Mouse (Mus musculus): ENCODE measurements around the gene Dgki. TPM values are rescaled to one million over a fixed set of nuclear protein-coding genes. Genes with fewer than 3 reads are reported as not detected.

Gene Dgki
- polyA plus RNA-seq, 1 experiment from 2014 or later = 1.3 TPM

GRCm38 (mm10) chr6:36922006-36922405, 378.0 kb downstream of the Dgki start:
- Histone ChIP-seq H3K36me3 (no peaks in the 10 kb centered on the region), H3K4me2 (replicated peaks) (no peak overlapping the region), H3K9ac (no peak overlapping the region), H3K27me3 (no peaks in the 10 kb centered on the region), H3K9me3 (peaks cover 6% of the 10 kb centered on the region), H3K4me3 (no peak overlapping the region), H3K27ac (no peak overlapping the region), H3K4me1 (no peaks in the 10 kb centered on the region)
- WGBS = 83% methylated on average over 4 of the region's 4 CpGs
- ATAC-seq (ENCODE audit: low FRiP score, low read depth) = no peak

- H3K36me3 ChIP-seq = no peaks in the 10 kb centered on the region
- no peaks in the 10 kb centered on the region for H3K4me1 ChIP-seq
- no peaks in the 10 kb centered on the region for H3K9me3 ChIP-seq
- H3K27ac ChIP-seq = no peak overlapping the region
- no peak overlapping the region for H3K9ac ChIP-seq
- no peaks in the 10 kb centered on the region for H3K27me3 ChIP-seq
- WGBS = 57% methylated on average over 6 of the region's 6 CpGs
- no peak for ATAC-seq (ENCODE audit: low FRiP score, low read depth)
- no peak overlapping the region for H3K4me3 ChIP-seq
- no peak overlapping the region for H3K4me2 ChIP-seq (replicated peaks)
Observed at GRCm38 (mm10) chr6:36911586-36911985, 388.4 kb downstream of the Dgki start.

GRCm38 (mm10) chr6:36907191-36907590, 392.8 kb downstream of the Dgki start:
- no peaks in the 10 kb centered on the region for H3K27me3 ChIP-seq
- ATAC-seq (ENCODE audit: low FRiP score, low read depth) = no peak
- H3K4me2 ChIP-seq (replicated peaks) = no peak overlapping the region
- no peaks in the 10 kb centered on the region for H3K36me3 ChIP-seq
- no peaks in the 10 kb centered on the region for H3K9me3 ChIP-seq
- H3K4me3 ChIP-seq = no peak overlapping the region
- H3K27ac ChIP-seq = no peak overlapping the region
- no peak overlapping the region for H3K9ac ChIP-seq
- WGBS = 72% methylated on average over 3 of the region's 3 CpGs
- H3K4me1 ChIP-seq = peaks cover 12% of the 10 kb centered on the region; the same call in 1 of the 2 replicates

DNA sequence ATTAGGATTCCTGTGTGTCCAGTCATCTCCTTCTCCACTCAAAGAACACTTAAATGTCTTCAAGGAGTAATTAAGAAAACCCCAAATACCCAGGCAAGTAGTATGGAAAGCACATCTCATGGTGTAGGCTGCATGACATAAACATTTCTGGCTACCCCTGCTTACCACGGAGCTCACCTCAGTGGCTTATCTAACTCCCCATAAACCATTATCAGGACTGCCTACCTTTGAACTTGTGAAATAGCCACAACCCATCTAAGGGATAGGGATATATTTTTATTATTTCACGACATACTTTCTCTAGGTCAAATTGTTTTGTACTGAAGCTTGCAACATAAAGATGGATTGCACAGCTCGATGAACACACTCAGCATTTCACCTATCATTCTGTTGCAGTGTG, 394.0 kb downstream of the Dgki start:
- Histone ChIP-seq H3K9ac (no peak overlapping the region), H3K4me1 (peaks cover 12% of the 10 kb centered on the region; the same call in 1 of the 2 replicates), H3K4me3 (no peak overlapping the region), H3K9me3 (no peaks in the 10 kb centered on the region), H3K4me2 (replicated peaks) (no peak overlapping the region), H3K36me3 (no peaks in the 10 kb centered on the region), H3K27me3 (no peaks in the 10 kb centered on the region), H3K27ac (no peak overlapping the region; the same call in 1 of the 2 replicates)
- 79% methylated on average over 3 of the region's 3 CpGs for WGBS
- no peak for ATAC-seq (ENCODE audit: low FRiP score, low read depth)

GRCm38 (mm10) chr6:36904911-36905310, 395.1 kb downstream of the Dgki start:
- Histone ChIP-seq H3K4me3 (no peak overlapping the region), H3K36me3 (no peaks in the 10 kb centered on the region), H3K4me1 (peaks cover 12% of the 10 kb centered on the region; the same call in 1 of the 2 replicates), H3K27me3 (no peaks in the 10 kb centered on the region), H3K9ac (no peak overlapping the region), H3K27ac (no peak overlapping the region), H3K4me2 (replicated peaks) (no peak overlapping the region), H3K9me3 (no peaks in the 10 kb centered on the region)
- ATAC-seq (ENCODE audit: low FRiP score, low read depth) = no peak
- WGBS = 76% methylated on average over 5 of the region's 5 CpGs

- 32% methylated on average over 5 of the region's 5 CpGs for WGBS
- no peaks in the 10 kb centered on the region for H3K27me3 ChIP-seq
- ATAC-seq (ENCODE audit: low FRiP score, low read depth) = no peak
Observed at GRCm38 (mm10) chr6:36903821-36904220, 396.2 kb downstream of the Dgki start.

DNA sequence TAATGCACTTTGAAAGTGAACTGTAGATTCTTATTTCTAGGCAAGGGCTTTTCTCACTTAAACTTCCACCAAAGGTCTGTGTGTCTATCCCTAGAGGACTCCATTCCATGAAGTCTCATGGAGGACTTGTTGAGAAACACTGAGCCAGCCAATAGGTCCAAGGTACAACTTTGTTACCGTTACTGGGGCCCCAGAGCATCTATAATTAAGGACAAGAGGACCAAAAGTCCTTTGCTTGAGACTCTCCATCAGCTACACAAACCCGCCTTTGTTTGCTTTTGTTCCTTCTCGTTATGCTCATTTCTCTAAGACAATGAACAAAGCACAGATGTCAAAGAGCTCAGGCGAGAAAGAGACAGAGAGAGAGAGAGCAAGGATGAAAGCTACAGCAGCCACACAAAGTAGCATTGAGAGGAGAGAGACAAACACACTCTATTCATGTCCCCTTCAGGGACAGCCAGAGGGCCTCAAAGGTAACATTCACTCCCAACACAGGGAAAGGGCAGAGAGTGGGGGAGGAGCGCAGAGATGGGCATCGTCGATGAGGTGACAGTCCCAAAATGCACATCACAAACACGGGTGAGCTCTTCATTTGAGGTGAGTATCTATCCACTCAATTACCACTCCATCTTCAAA, 396.7 kb downstream of the Dgki start:
- Histone ChIP-seq H3K4me1 (peaks cover 16% of the 10 kb centered on the region), H3K27me3 (no peaks in the 10 kb centered on the region), H3K4me2 (replicated peaks) (no peak overlapping the region), H3K27ac (no peak overlapping the region), H3K4me3 (no peak overlapping the region), H3K9me3 (no peaks in the 10 kb centered on the region), H3K36me3 (no peaks in the 10 kb centered on the region), H3K9ac (no peak overlapping the region)
- ATAC-seq (ENCODE audit: low FRiP score, low read depth) = no peak
- 40% methylated on average over 8 of the region's 8 CpGs for WGBS

More at GRCm38 (mm10) chr6:36903821-36904220, 396.2 kb downstream of the Dgki start:
- H3K4me2 ChIP-seq (replicated peaks) = no peak overlapping the region
- no peak overlapping the region for H3K4me3 ChIP-seq
- no peaks in the 10 kb centered on the region for H3K36me3 ChIP-seq
- no peak overlapping the region for H3K9ac ChIP-seq
- H3K4me1 ChIP-seq = peaks cover 12% of the 10 kb centered on the region; the same call in 1 of the 2 replicates
- H3K27ac ChIP-seq = no peak overlapping the region
- H3K9me3 ChIP-seq = no peaks in the 10 kb centered on the region

DNA sequence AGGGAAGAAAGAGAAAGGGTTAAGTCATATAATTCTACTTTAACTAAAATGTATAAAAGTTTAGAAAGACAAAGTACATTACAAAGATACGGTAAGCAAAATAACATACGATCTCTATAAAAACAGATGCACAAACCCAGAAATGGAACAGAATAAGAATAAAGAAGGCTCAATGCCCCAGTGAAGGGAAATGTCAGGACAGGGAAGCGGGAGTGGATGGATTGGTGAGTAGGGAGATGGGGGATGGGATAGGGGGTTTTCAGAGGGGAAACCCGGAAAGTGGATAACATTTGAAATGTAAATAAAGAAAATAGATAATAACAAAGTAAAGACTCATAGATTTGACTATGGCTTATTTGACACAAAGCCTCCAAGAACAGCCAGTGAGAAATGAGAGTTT, 400.1 kb downstream of the Dgki start:
- peaks cover 33% of the 10 kb centered on the region for H3K4me1 ChIP-seq
- H3K27ac ChIP-seq = no peak overlapping the region
- H3K4me3 ChIP-seq = no peak overlapping the region
- no peak overlapping the region for H3K4me2 ChIP-seq (replicated peaks)
- H3K36me3 ChIP-seq = no peaks in the 10 kb centered on the region
- no peaks in the 10 kb centered on the region for H3K27me3 ChIP-seq
- WGBS = 88% methylated on average over 4 of the region's 4 CpGs
- no peak for ATAC-seq (ENCODE audit: low FRiP score, low read depth)
- H3K9ac ChIP-seq = no peak overlapping the region
- H3K9me3 ChIP-seq = no peaks in the 10 kb centered on the region

DNA sequence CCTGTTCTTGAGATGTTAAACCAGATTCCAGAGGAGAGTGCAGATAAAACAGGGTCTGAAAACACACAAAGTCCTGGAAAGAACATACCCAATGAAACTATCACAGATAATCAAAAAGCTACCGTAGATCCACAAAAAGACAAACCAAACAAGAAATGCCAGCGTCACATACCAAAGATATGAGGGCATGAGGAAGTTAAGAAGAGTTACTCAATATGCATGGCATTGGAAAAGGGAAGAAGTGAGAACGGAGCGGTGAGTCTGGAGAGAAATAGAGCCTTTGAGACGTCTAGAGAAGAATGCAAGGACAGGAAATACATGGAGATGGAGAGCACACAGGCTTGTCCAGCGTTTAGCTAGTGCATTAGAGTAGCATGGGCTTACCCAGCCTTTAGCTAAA, 401.6 kb downstream of the Dgki start:
- Histone ChIP-seq H3K9me3 (no peaks in the 10 kb centered on the region), H3K9ac (no peak overlapping the region), H3K4me3 (no peak overlapping the region), H3K4me1 (peaks cover 31% of the 10 kb centered on the region), H3K36me3 (no peaks in the 10 kb centered on the region), H3K27ac (peak overlapping the region; percentile 63; the same call in 1 of the 2 replicates), H3K4me2 (replicated peaks) (no peak overlapping the region), H3K27me3 (no peaks in the 10 kb centered on the region)
- no peak for ATAC-seq (ENCODE audit: low FRiP score, low read depth)
- 65% methylated on average over 6 of the region's 6 CpGs for WGBS

- Histone ChIP-seq H3K36me3 (no peaks in the 10 kb centered on the region), H3K4me1 (peaks cover 24% of the 10 kb centered on the region)
- peak; percentile 49; the same call in 1 of the 2 replicates for ATAC-seq (ENCODE audit: low FRiP score, low read depth)
Observed at GRCm38 (mm10) chr6:36897616-36898149, 402.3 kb downstream of the Dgki start.

DNA sequence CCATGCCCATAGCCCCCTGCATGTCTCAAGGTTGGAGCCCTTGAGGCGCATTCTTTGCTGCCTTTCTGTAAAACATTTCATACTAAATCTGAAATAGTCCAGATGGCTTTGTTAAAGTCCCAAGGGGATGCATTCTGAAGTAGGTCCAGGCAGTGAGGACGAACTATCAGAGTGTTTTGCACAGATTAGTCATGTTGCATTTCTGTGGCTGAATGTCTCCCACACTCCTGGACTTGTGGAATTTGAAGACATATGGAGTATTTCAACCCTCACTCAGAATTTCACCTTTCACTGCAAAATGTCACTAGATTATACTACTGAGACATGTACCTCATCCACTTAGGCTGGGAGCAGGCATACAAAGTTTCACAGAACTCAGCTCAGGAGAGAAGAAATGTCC, 403.3 kb downstream of the Dgki start:
- ATAC-seq (ENCODE audit: low FRiP score, low read depth) = peak; percentile 89
- H3K27ac ChIP-seq = peak overlapping the region; percentile 52; the same call in 1 of the 2 replicates
- 35% methylated on average over 2 of the region's 2 CpGs for WGBS
- H3K4me3 ChIP-seq = no peak overlapping the region
- no peak overlapping the region for H3K9ac ChIP-seq
- H3K4me1 ChIP-seq = peaks cover 28% of the 10 kb centered on the region
- H3K27me3 ChIP-seq = no peaks in the 10 kb centered on the region
- no peak overlapping the region for H3K4me2 ChIP-seq (replicated peaks)
- H3K9me3 ChIP-seq = no peaks in the 10 kb centered on the region
- no peaks in the 10 kb centered on the region for H3K36me3 ChIP-seq

More at GRCm38 (mm10) chr6:36897616-36898149, 402.3 kb downstream of the Dgki start:
- Histone ChIP-seq H3K4me2 (replicated peaks) (no peak overlapping the region), H3K27ac (peak overlapping the region; percentile 28; the same call in 1 of the 2 replicates), H3K27me3 (no peaks in the 10 kb centered on the region), H3K9me3 (no peaks in the 10 kb centered on the region), H3K4me3 (no peak overlapping the region), H3K9ac (no peak overlapping the region)
- 7% methylated on average over 3 of the region's 3 CpGs for WGBS

DNA sequence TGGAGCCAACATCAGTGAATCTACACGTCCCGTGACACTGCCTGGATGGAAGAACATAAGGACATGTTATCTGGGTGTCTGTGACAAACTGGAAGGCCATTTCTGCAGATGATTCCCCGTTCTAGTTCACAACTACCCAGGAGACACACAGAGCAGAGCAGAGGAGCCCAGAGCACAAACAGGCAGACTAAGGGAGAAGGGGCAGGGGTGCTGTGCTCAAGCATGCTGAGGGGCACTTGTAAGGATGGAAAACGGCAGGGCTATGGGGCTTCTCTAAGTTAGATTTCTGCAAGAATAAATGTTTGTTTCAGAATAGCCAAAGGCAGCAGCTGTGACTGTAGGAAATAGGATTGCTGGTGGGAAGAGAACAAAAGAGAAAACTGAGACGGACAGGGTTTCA, 408.2 kb downstream of the Dgki start:
- H3K36me3 ChIP-seq = no peaks in the 10 kb centered on the region
- no peaks in the 10 kb centered on the region for H3K27me3 ChIP-seq
- H3K4me3 ChIP-seq = no peak overlapping the region
- H3K9me3 ChIP-seq = no peaks in the 10 kb centered on the region
- WGBS = 74% methylated on average over 5 of the region's 5 CpGs
- H3K4me1 ChIP-seq = peaks cover 24% of the 10 kb centered on the region
- ATAC-seq (ENCODE audit: low FRiP score, low read depth) = no peak
- no peak overlapping the region for H3K9ac ChIP-seq
- no peak overlapping the region for H3K27ac ChIP-seq
- H3K4me2 ChIP-seq (replicated peaks) = no peak overlapping the region

DNA sequence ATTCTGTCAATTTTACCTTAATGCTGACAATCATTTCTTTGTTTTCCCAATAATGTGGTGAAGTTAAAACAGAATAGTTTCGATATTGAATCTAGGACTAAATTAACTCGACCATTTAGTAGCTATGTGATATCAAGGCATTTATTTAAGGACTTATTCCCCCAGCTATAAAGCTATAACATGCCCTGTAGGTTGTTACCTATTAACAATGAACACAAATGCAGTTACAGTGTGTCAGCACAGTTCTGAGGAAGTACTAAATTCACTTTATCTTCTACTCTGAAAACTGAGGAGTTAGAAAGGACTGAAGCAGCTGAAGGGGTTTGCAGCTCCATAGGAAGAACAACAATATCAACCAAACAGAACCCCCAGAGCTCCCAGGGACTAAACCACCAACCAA, 409.2 kb downstream of the Dgki start:
- H3K27ac ChIP-seq = peak overlapping the region; percentile 65
- no peak overlapping the region for H3K4me2 ChIP-seq (replicated peaks)
- no peak overlapping the region for H3K4me3 ChIP-seq
- no peaks in the 10 kb centered on the region for H3K27me3 ChIP-seq
- H3K4me1 ChIP-seq = peaks cover 14% of the 10 kb centered on the region
- no peak overlapping the region for H3K9ac ChIP-seq
- no peaks in the 10 kb centered on the region for H3K9me3 ChIP-seq
- 12% methylated on average over 2 of the region's 2 CpGs for WGBS
- ATAC-seq (ENCODE audit: low FRiP score, low read depth) = no peak
- H3K36me3 ChIP-seq = no peaks in the 10 kb centered on the region
